Mouse (Mus musculus): ENCODE data around the gene Tmem131l. TPM values are rescaled to one million over a fixed set of nuclear protein-coding genes. Genes with fewer than 3 reads are reported as not detected.

Tmem131l gene
- polyA plus RNA-seq, 1 experiment: 484 TPM

- no peak overlapping the region for H3K27ac ChIP-seq (ENCODE audit: control insufficient read depth, insufficient read depth, low read depth, low read length, poor library complexity)
- WGBS: 90% methylated on average over 3 of the region's 3 CpGs
- H3K4me1 ChIP-seq (ENCODE audit: control insufficient read depth, insufficient read depth, low read length): no peaks in the 10 kb centered on the region; the same call in 1 of the 2 replicates
- H3K4me3 ChIP-seq (replicated peaks; ENCODE audit: control insufficient read depth, low read depth, low read length): no peak overlapping the region
- TF ChIP-seq POLR2A (IDR thresholded peaks at IDR 0.05; ENCODE audit: borderline replicate concordance, control insufficient read depth, low read depth, low read length) (no peak), CTCF (IDR thresholded peaks at IDR 0.05; ENCODE audit: control insufficient read depth, insufficient read depth, low read length) (no peak)
Observed at GRCm38 (mm10) chr3:83976161-83976560, 63.8 kb downstream of the Tmem131l start.

- 77% methylated on average over 2 of the region's 2 CpGs for WGBS
- Histone ChIP-seq H3K4me3 (replicated peaks; ENCODE audit: control insufficient read depth, low read depth, low read length) (no peak overlapping the region), H3K4me1 (ENCODE audit: control insufficient read depth, insufficient read depth, low read length) (no peaks in the 10 kb centered on the region; the same call in 1 of the 2 replicates), H3K27ac (ENCODE audit: control insufficient read depth, insufficient read depth, low read depth, low read length, poor library complexity) (no peak overlapping the region)
- TF ChIP-seq CTCF (IDR thresholded peaks at IDR 0.05; ENCODE audit: control insufficient read depth, insufficient read depth, low read length): no peak
- no peak for TF ChIP-seq POLR2A (IDR thresholded peaks at IDR 0.05; ENCODE audit: borderline replicate concordance, control insufficient read depth, low read depth, low read length)
Observed at GRCm38 (mm10) chr3:83973339-83973738, 66.6 kb downstream of the Tmem131l start.

GRCm38 (mm10) chr3:83970629-83971028 lies 69.3 kb downstream of the Tmem131l start:
- Histone ChIP-seq H3K4me3 (replicated peaks; ENCODE audit: control insufficient read depth, low read depth, low read length) (no peak overlapping the region), H3K27ac (ENCODE audit: control insufficient read depth, insufficient read depth, low read depth, low read length, poor library complexity) (no peak overlapping the region), H3K4me1 (ENCODE audit: control insufficient read depth, insufficient read depth, low read length) (no peaks in the 10 kb centered on the region)
- WGBS: 88% methylated on average over 1 of the region's 1 CpGs
- TF ChIP-seq POLR2A (IDR thresholded peaks at IDR 0.05; ENCODE audit: borderline replicate concordance, control insufficient read depth, low read depth, low read length) (no peak), CTCF (IDR thresholded peaks at IDR 0.05; ENCODE audit: control insufficient read depth, insufficient read depth, low read length) (no peak)

GRCm38 (mm10) chr3:83969081-83969480 lies 70.9 kb downstream of the Tmem131l start:
- 77% methylated on average over 4 of the region's 4 CpGs for WGBS
- no peak for TF ChIP-seq CTCF (IDR thresholded peaks at IDR 0.05; ENCODE audit: control insufficient read depth, insufficient read depth, low read length)
- TF ChIP-seq POLR2A (IDR thresholded peaks at IDR 0.05; ENCODE audit: borderline replicate concordance, control insufficient read depth, low read depth, low read length): no peak
- Histone ChIP-seq H3K27ac (ENCODE audit: control insufficient read depth, insufficient read depth, low read depth, low read length, poor library complexity) (no peak overlapping the region), H3K4me1 (ENCODE audit: control insufficient read depth, insufficient read depth, low read length) (no peaks in the 10 kb centered on the region), H3K4me3 (replicated peaks; ENCODE audit: control insufficient read depth, low read depth, low read length) (no peak overlapping the region)

GRCm38 (mm10) chr3:83967791-83968190 lies 72.2 kb downstream of the Tmem131l start:
- no peaks in the 10 kb centered on the region for H3K4me1 ChIP-seq (ENCODE audit: control insufficient read depth, insufficient read depth, low read length)
- no peak for TF ChIP-seq CTCF (IDR thresholded peaks at IDR 0.05; ENCODE audit: control insufficient read depth, insufficient read depth, low read length)
- TF ChIP-seq POLR2A (IDR thresholded peaks at IDR 0.05; ENCODE audit: borderline replicate concordance, control insufficient read depth, low read depth, low read length): no peak
- 86% methylated on average over 3 of the region's 3 CpGs for WGBS

GRCm38 (mm10) chr3:83965333-83965732 lies 74.6 kb downstream of the Tmem131l start:
- 80% methylated on average over 2 of the region's 2 CpGs for WGBS
- Histone ChIP-seq H3K27ac (ENCODE audit: control insufficient read depth, insufficient read depth, low read depth, low read length, poor library complexity) (no peak overlapping the region), H3K4me3 (replicated peaks; ENCODE audit: control insufficient read depth, low read depth, low read length) (no peak overlapping the region), H3K4me1 (ENCODE audit: control insufficient read depth, insufficient read depth, low read length) (no peaks in the 10 kb centered on the region)
- no peak for TF ChIP-seq POLR2A (IDR thresholded peaks at IDR 0.05; ENCODE audit: borderline replicate concordance, control insufficient read depth, low read depth, low read length)
- TF ChIP-seq CTCF (IDR thresholded peaks at IDR 0.05; ENCODE audit: control insufficient read depth, insufficient read depth, low read length): no peak

More at GRCm38 (mm10) chr3:83967791-83968190, 72.2 kb downstream of the Tmem131l start:
- H3K4me3 ChIP-seq (replicated peaks; ENCODE audit: control insufficient read depth, low read depth, low read length): no peak overlapping the region
- H3K27ac ChIP-seq (ENCODE audit: control insufficient read depth, insufficient read depth, low read depth, low read length, poor library complexity): no peak overlapping the region

GRCm38 (mm10) chr3:83963705-83964104 lies 76.3 kb downstream of the Tmem131l start:
- no peak overlapping the region for H3K27ac ChIP-seq (ENCODE audit: control insufficient read depth, insufficient read depth, low read depth, low read length, poor library complexity)
- 84% methylated on average over 5 of the region's 5 CpGs for WGBS
- TF ChIP-seq POLR2A (IDR thresholded peaks at IDR 0.05; ENCODE audit: borderline replicate concordance, control insufficient read depth, low read depth, low read length) (no peak), CTCF (IDR thresholded peaks at IDR 0.05; ENCODE audit: control insufficient read depth, insufficient read depth, low read length) (no peak)
- no peak overlapping the region for H3K4me3 ChIP-seq (replicated peaks; ENCODE audit: control insufficient read depth, low read depth, low read length)
- no peaks in the 10 kb centered on the region for H3K4me1 ChIP-seq (ENCODE audit: control insufficient read depth, insufficient read depth, low read length)

- no peak for TF ChIP-seq CTCF (IDR thresholded peaks at IDR 0.05; ENCODE audit: control insufficient read depth, insufficient read depth, low read length)
- TF ChIP-seq POLR2A (IDR thresholded peaks at IDR 0.05; ENCODE audit: borderline replicate concordance, control insufficient read depth, low read depth, low read length): no peak
- Histone ChIP-seq H3K4me1 (ENCODE audit: control insufficient read depth, insufficient read depth, low read length) (no peaks in the 10 kb centered on the region), H3K27ac (ENCODE audit: control insufficient read depth, insufficient read depth, low read depth, low read length, poor library complexity) (no peak overlapping the region), H3K4me3 (replicated peaks; ENCODE audit: control insufficient read depth, low read depth, low read length) (no peak overlapping the region)
- 75% methylated on average over 3 of the region's 3 CpGs for WGBS
Observed at GRCm38 (mm10) chr3:83962571-83962970, 77.4 kb downstream of the Tmem131l start.

GRCm38 (mm10) chr3:83962076-83962475 lies 77.9 kb downstream of the Tmem131l start:
- no peak for TF ChIP-seq POLR2A (IDR thresholded peaks at IDR 0.05; ENCODE audit: borderline replicate concordance, control insufficient read depth, low read depth, low read length)
- TF ChIP-seq CTCF (IDR thresholded peaks at IDR 0.05; ENCODE audit: control insufficient read depth, insufficient read depth, low read length): no peak
- Histone ChIP-seq H3K4me3 (replicated peaks; ENCODE audit: control insufficient read depth, low read depth, low read length) (no peak overlapping the region), H3K27ac (ENCODE audit: control insufficient read depth, insufficient read depth, low read depth, low read length, poor library complexity) (no peak overlapping the region), H3K4me1 (ENCODE audit: control insufficient read depth, insufficient read depth, low read length) (no peaks in the 10 kb centered on the region)
- 91% methylated on average over 7 of the region's 7 CpGs for WGBS
